Mouse (Mus musculus) liver, postnatal 0 days (tissue): Measurements from ENCODE around the gene Smim13. TPM values are rescaled to one million over a fixed set of nuclear protein-coding genes. Genes with fewer than 3 reads are reported as not detected.
A peak's percentile ranks its signal among the peaks of the same experiment; 100 is the strongest.

Source experiments
- ATAC-seq: fragments of 200-750 bp; cut with Nextera tagmentation; 2 replicates; pipeline ENCODE4 v1.8.0; 2017; ENCODE audit warnings: mild to moderate bottlenecking, moderate library complexity
- DNase-seq: peaks from one replicate; pipeline ENCODE4 v3.0.0-alpha.2; 2016
- H3K27ac ChIP-seq: fragments of 300-500 bp; sonication (generic); 2 replicates; pipeline ENCODE4 v1.5.1; 2014; ENCODE audit warnings: antibody characterized with exemption, moderate library complexity, mild to moderate bottlenecking, low read depth
- H3K27me3 ChIP-seq: fragments of 300-500 bp; sonication (generic); 2 replicates; pipeline ENCODE4 v1.6.1; 2014; ENCODE audit warnings: low read length, control low read depth, mixed read lengths; ENCODE audit not compliant: insufficient read depth
- H3K36me3 ChIP-seq: fragments of 300-500 bp; sonication (generic); replicated peaks from 2 replicates; pipeline ENCODE4 v1.6.1; 2014; ENCODE audit warnings: mild to moderate bottlenecking, control low read depth, low read length, moderate library complexity, mixed read lengths; ENCODE audit not compliant: insufficient read depth
- H3K4me1 ChIP-seq: fragments of 300-500 bp; sonication (generic); 2 replicates; pipeline ENCODE4 v1.6.1; 2014; ENCODE audit warnings: antibody characterized with exemption, mild to moderate bottlenecking, control low read depth; ENCODE audit not compliant: insufficient read depth
- H3K4me2 ChIP-seq: fragments of 300-500 bp; sonication (generic); 2 replicates; pipeline ENCODE4 v1.6.1; 2014; ENCODE audit warnings: low read depth, mild to moderate bottlenecking, low read length, moderate library complexity, mixed read lengths
- H3K4me3 ChIP-seq: fragments of 300-500 bp; sonication (generic); 2 replicates; pipeline ENCODE4 v1.5.1; 2014; ENCODE audit warnings: low read depth, low read length
- H3K9ac ChIP-seq: fragments of 300-500 bp; sonication (generic); replicated peaks from 2 replicates; pipeline ENCODE4 v1.6.1; 2014; ENCODE audit warnings: mild to moderate bottlenecking, moderate library complexity
- H3K9me3 ChIP-seq: fragments of 300-500 bp; sonication (generic); 2 replicates; pipeline ENCODE4 v1.6.1; 2016; ENCODE audit warnings: mild to moderate bottlenecking, control low read depth, low read length, mixed read lengths
- CTCF ChIP-seq: sonication (generic); IDR thresholded peaks from 2 replicates; pipeline ENCODE4 v1.5.1; 2016; ENCODE audit warnings: antibody characterized with exemption, low read depth
- EP300 ChIP-seq: IDR thresholded peaks from 2 replicates; pipeline ENCODE4 v1.6.1; 2016; ENCODE audit warnings: antibody characterized with exemption, low read depth, mild to moderate bottlenecking
- WGBS: fragments of 180-500 bp; shearing (Covaris S2); extraction: QIAGEN DNeasy Blood & Tissue Kit; methylation state at CpG from one replicate; pipeline ENCODE4 v1.1.7; 2014; ENCODE audit not compliant: insufficient replicate concordance; 5-methylcytosine and 5-hydroxymethylcytosine counted together
- polyA plus RNA-seq: library from polyadenylated mRNA; unstranded; fragments of >200 nt; fragmentation: Nextera tagmentation; extraction: Ambion mirVana; gene quantifications from 2 replicates; pipeline ENCODE4 v1.2.1, GENCODE M21; 2015

Gene Smim13
- polyA plus RNA-seq, 1 experiment from 2014 or later, result 3.9 TPM

DNA sequence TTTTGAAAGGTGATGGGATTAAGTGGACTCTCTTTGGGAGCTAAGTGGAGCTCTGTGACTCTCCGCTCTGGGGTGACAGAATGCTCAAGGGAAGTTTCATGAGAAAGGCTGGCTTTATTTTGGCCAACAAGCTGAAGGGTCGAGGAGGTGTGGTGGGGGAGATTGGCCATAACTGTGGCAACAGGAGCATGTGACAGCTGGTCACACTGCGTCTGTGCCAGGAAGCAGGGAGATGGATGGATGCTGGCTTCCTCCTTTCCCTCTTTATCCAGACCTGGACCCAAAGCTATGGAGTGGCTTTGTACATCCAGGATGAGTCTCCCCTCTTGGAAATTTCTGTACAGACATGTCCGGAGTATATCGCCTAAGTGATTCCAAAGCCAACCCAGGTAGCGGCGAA lies 16.4 kb upstream of the Smim13 start:
- DNase-seq (no peak), ATAC-seq (no peak)
- H3K9me3 ChIP-seq, result no peaks in the 10 kb centered on the region
- H3K4me1 ChIP-seq, result no peaks in the 10 kb centered on the region; the same call in 1 of the 2 replicates
- H3K4me3 ChIP-seq, result no peak overlapping the region
- H3K27ac ChIP-seq, result peak overlapping the region; percentile 71; the same call in 1 of the 2 replicates
- no peak overlapping the region for H3K4me2 ChIP-seq
- 85% methylated on average over 7 of the region's 7 CpGs for WGBS
- no peak overlapping the region for H3K9ac ChIP-seq
- TF ChIP-seq CTCF (no peak), EP300 (no peak)
- no peaks in the 10 kb centered on the region for H3K36me3 ChIP-seq
- H3K27me3 ChIP-seq, result no peaks in the 10 kb centered on the region

DNA sequence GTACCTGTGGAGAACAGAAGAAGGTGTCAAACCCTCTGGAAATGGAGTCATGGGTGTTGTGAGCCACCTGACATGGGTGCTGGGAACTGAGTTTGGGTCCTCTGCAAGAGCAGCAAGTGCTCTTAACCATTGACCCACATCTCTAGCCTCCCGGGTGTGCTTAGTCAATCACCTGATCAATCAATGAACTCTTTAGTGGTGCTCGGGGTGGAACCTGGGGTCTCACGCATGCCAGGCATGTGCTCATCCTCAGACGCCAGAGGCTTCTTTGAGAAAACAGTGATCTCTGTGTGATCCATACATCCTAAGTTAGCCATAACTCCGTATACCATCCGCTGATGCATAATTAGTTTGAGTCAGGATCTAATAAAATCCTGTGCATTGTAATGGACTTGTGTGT lies 14.5 kb upstream of the Smim13 start:
- Histone ChIP-seq H3K4me1 (no peaks in the 10 kb centered on the region; the same call in 1 of the 2 replicates), H3K9ac (no peak overlapping the region), H3K4me3 (no peak overlapping the region), H3K36me3 (no peaks in the 10 kb centered on the region), H3K27ac (peak overlapping the region; percentile 92), H3K9me3 (no peaks in the 10 kb centered on the region), H3K4me2 (no peak overlapping the region), H3K27me3 (no peaks in the 10 kb centered on the region)
- WGBS, result 69% methylated on average over 6 of the region's 6 CpGs
- ATAC-seq, result no peak
- TF ChIP-seq EP300 (no peak), CTCF (no peak)
- no peak for DNase-seq

DNA sequence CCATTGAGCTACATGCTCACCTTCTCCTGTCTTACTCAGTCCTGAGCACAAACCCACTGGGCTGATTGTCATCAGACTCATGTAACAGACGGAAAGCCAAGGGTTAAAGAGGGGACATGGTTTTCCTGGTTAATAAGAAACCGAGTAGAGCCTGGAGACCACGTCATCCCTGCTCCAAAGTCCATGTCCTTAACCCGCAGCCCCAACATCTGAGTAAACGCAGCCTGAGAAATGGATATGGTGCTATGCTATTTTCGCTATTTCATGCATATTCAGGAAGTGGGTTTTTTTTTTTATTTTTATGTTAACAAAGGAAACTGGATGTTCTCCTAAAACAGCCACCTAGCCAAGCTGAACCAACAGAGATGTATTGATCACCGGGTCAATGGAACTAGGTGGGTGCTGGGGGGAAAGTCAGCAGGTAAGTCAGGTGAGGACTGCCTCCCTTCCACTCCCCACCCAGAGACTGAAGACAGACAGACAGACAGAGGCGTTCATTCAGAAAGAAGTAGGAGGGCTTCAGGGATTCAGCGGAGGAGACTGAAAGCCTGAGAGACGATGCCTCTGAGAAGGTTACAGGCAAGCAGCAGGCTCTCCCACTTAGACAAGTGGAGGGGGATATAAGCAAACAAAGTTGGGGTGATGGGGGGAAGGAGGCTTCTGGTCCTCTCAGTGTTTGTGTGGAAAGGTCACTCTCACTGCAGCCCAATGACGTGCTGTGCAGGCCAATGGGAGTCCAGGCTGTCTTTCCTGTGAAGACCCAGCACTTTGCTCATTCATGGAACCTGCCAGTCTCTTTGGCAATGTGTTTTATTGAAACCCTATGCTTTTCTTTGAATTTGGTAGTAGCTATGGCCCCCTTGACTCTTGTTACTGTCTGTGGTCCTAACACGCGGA lies 13.6 kb upstream of the Smim13 start:
- Histone ChIP-seq H3K27ac (peak overlapping the region; percentile 92), H3K4me1 (no peaks in the 10 kb centered on the region; the same call in 1 of the 2 replicates), H3K36me3 (no peaks in the 10 kb centered on the region), H3K9me3 (no peaks in the 10 kb centered on the region), H3K27me3 (no peaks in the 10 kb centered on the region), H3K4me3 (peak overlapping the region; percentile 47), H3K4me2 (peak overlapping the region; percentile 56), H3K9ac (peak overlapping the region; percentile 61)
- DNase-seq, result peak; percentile 56
- WGBS, result 42% methylated on average over 13 of the region's 13 CpGs
- TF ChIP-seq CTCF, result no peak
- TF ChIP-seq EP300, result peak; percentile 89
- peak; percentile 82 for ATAC-seq

DNA sequence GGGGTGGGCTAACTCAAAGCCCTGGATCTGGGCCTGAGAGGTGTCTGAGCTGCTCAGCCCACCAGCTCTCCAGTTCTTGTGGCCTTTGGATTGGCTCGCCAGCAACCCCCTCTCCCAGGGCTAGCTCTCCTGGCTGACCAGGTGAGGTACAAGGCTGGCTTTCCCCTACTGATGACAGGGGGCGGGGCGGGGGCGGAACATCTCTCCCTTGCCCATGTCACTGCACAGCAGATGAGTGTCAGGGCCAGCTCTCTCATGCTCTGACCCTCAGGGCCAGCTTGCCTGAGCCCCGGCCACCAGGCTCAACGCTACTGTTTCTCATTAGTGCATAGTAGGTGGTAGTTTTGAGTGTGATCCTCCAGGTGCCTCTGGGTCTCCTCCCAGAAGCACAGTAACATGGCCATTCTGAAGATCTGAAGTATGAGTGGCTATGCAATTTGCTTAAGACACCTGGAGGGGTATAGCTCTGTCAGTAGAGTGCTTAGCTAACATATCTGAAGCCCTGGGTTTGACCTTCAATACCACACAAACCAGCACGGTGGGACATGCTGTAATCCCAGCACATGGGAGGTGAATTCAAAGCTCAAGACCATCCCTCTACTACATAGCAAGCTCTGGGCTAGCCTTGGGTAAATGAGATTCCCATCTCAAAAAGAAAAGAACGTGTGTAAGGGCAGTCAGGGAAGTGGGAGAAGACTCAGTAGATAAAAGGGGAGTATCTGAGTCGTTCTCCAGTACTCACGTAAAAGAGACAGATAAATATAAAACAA lies 11.4 kb upstream of the Smim13 start:
- Histone ChIP-seq H3K4me2 (peak overlapping the region; percentile 56), H3K27ac (peak overlapping the region; percentile 92), H3K4me3 (peak overlapping the region; percentile 47), H3K9me3 (no peaks in the 10 kb centered on the region), H3K36me3 (no peaks in the 10 kb centered on the region), H3K9ac (peak overlapping the region; percentile 61), H3K27me3 (no peaks in the 10 kb centered on the region), H3K4me1 (no peaks in the 10 kb centered on the region; the same call in 1 of the 2 replicates)
- ATAC-seq, result peak; percentile 35
- peak; percentile 66 for DNase-seq
- no peak for TF ChIP-seq CTCF
- no peak for TF ChIP-seq EP300
- WGBS, result 61% methylated on average over 10 of the region's 10 CpGs

DNA sequence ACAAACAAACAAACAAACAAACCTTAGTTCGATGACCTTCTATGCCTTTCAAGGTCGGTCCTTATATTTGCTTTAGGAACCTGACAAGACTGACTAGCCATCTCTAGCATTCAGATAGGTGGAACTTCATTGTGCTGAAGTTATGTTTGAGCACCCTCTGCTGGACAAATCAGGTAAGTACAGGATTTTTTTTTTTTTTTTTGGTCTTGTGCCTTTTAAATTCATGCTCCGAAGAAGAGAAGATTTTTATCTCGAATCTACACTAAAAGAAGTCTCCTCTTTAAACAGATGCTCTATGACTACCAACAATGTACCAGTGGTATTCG lies 10.9 kb upstream of the Smim13 start:
- Histone ChIP-seq H3K9me3 (no peaks in the 10 kb centered on the region), H3K27me3 (no peaks in the 10 kb centered on the region), H3K4me3 (no peak overlapping the region), H3K36me3 (no peaks in the 10 kb centered on the region), H3K4me2 (peak overlapping the region; percentile 56; the same call in 1 of the 2 replicates), H3K4me1 (no peaks in the 10 kb centered on the region; the same call in 1 of the 2 replicates), H3K9ac (no peak overlapping the region), H3K27ac (no peak overlapping the region)
- no peak for DNase-seq
- no peak for TF ChIP-seq EP300
- TF ChIP-seq CTCF, result peak; percentile 84
- WGBS, result 2% methylated on average over 5 of the region's 5 CpGs
- ATAC-seq, result no peak

DNA sequence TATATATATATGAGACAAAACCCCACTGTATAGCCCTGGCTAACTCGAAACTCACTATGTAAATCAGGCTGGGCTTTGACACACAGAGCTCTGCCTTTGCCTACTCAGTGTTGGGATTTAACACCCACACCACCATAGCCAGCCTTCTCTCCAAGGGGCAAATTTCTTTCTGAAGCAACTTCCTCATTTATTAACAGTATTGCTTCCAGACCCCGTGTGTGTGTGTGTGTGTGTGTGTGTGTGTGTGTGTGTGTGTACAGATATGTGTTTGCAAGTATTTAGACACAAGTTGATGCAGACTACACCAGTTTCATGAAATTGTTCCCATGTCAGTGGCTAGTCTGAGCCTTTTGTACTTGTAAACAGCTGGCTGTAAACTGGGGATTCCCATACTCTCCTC lies 8.1 kb upstream of the Smim13 start:
- Histone ChIP-seq H3K27me3 (no peaks in the 10 kb centered on the region), H3K4me2 (no peak overlapping the region), H3K27ac (no peak overlapping the region), H3K9ac (no peak overlapping the region), H3K36me3 (no peaks in the 10 kb centered on the region), H3K9me3 (no peaks in the 10 kb centered on the region), H3K4me1 (no peaks in the 10 kb centered on the region), H3K4me3 (no peak overlapping the region)
- TF ChIP-seq EP300, result no peak
- no peak for TF ChIP-seq CTCF
- DNase-seq (no peak), ATAC-seq (no peak)
- 28% methylated on average over 2 of the region's 2 CpGs for WGBS
